Mouse (Mus musculus) heart, embryonic 14.5 days (tissue): ENCODE results near the gene Ccdc9. TPM values are rescaled to one million over a fixed set of nuclear protein-coding genes. Genes with fewer than 3 reads are reported as not detected.
A peak's percentile ranks its signal among the peaks of the same experiment; 100 is the strongest.
"Not testable (repeated sequence)": the region's sequence is repeated elsewhere in the genome, so short reads cannot be mapped to it uniquely, and the experiment has no call there.

Experiments
- ATAC-seq: fragments of 200-750 bp; cut with Nextera tagmentation; 2 replicates; pipeline ENCODE4 v1.8.0; 2017; ENCODE audit warnings: low read depth, moderate TSS enrichment; ENCODE audit not compliant: insufficient number of reproducible peaks, insufficient read depth, low FRiP score
- H3K27ac ChIP-seq, 2 experiments: fragments of 200-500 bp in 1 of 2; fragments of 300-500 bp in 1 of 2; sonication (generic) in 1 of 2; replicated peaks in 1 of 2; 2 replicates each; pipeline ENCODE4 v1.5.1; 2012 to 2014; ENCODE audit warnings: low read depth in 2 of 2, low read length in 2 of 2, control low read depth in 1 of 2, mild to moderate bottlenecking in 1 of 2, mixed read lengths in 1 of 2; ENCODE audit not compliant: control insufficient read depth in 1 of 2, insufficient read depth in 1 of 2
- H3K27me3 ChIP-seq: fragments of 300-500 bp; sonication (generic); 2 replicates; pipeline ENCODE4 v1.6.1; 2014; ENCODE audit warnings: mild to moderate bottlenecking, low read length, control low read depth; ENCODE audit not compliant: control insufficient read depth, insufficient read depth
- H3K36me3 ChIP-seq: fragments of 300-500 bp; sonication (generic); 2 replicates; pipeline ENCODE4 v1.6.1; 2014; ENCODE audit warnings: mild to moderate bottlenecking, control low read depth, low read length, mixed read lengths; ENCODE audit not compliant: control insufficient read depth, insufficient read depth
- H3K4me1 ChIP-seq, 2 experiments: fragments of 200-500 bp in 1 of 2; fragments of 300-500 bp in 1 of 2; sonication (generic) in 1 of 2; 2 replicates each; pipeline ENCODE4 v1.6.1; 2012 to 2014; ENCODE audit warnings: low read length in 2 of 2, control low read depth in 1 of 2, mixed read lengths in 1 of 2; ENCODE audit not compliant: control insufficient read depth in 2 of 2, insufficient read depth in 2 of 2
- H3K4me2 ChIP-seq: fragments of 300-500 bp; sonication (generic); 2 replicates; pipeline ENCODE4 v1.6.1; 2014; ENCODE audit warnings: mild to moderate bottlenecking, low read length
- H3K4me3 ChIP-seq, 2 experiments: fragments of 200-500 bp in 1 of 2; fragments of 300-500 bp in 1 of 2; sonication (generic) in 1 of 2; 2 replicates each; pipeline ENCODE4 v1.5.1; 2012 to 2014; ENCODE audit warnings: low read length in 2 of 2, mild to moderate bottlenecking in 2 of 2, control low read depth in 1 of 2, low read depth in 1 of 2, moderate library complexity in 1 of 2; ENCODE audit not compliant: control insufficient read depth in 1 of 2, insufficient read depth in 1 of 2
- H3K9ac ChIP-seq: fragments of 300-500 bp; sonication (generic); 2 replicates; pipeline ENCODE4 v1.6.1; 2014; ENCODE audit warnings: mild to moderate bottlenecking, low read length
- H3K9me3 ChIP-seq: fragments of 300-500 bp; sonication (generic); 2 replicates; pipeline ENCODE4 v1.6.1; 2016; ENCODE audit warnings: low read length, control low read depth; ENCODE audit not compliant: control insufficient read depth
- WGBS: fragments of 180-500 bp; shearing (Covaris S2); extraction: QIAGEN DNeasy Blood & Tissue Kit; methylation state at CpG from one replicate; pipeline ENCODE4 v1.1.7; 2014; 5-methylcytosine and 5-hydroxymethylcytosine counted together
- polyA plus RNA-seq: library from polyadenylated mRNA; unstranded; fragments of >200 nt; fragmentation: Nextera tagmentation; extraction: Ambion mirVana; gene quantifications from 2 replicates; pipeline ENCODE4 v1.2.1, GENCODE M21; 2014

Ccdc9 gene
- polyA plus RNA-seq, 1 experiment from 2014 or later: 10.6 TPM

- Histone ChIP-seq H3K4me1 (peaks cover 14 to 20% of the 10 kb centered on the region in 2 experiments), H3K27ac (no peak overlapping the region), H3K4me2 (no peak overlapping the region), H3K4me3 (no peak overlapping the region), H3K9me3 (no peaks in the 10 kb centered on the region), H3K36me3 (peaks cover 50% of the 10 kb centered on the region), H3K9ac (no peak overlapping the region), H3K27me3 (no peaks in the 10 kb centered on the region)
- no peak for ATAC-seq
- WGBS: 86% methylated on average over 10 of the region's 10 CpGs
These were observed 11.4 kb downstream of the Ccdc9 start for GRCm38 (mm10) chr7:16274922-16275890.

GRCm38 (mm10) chr7:16273766-16274140 is 12.8 kb downstream of the Ccdc9 start:
- Histone ChIP-seq H3K4me3 (peak overlapping the region; percentile 76 to 81), H3K36me3 (peaks cover 38% of the 10 kb centered on the region), H3K4me1 (peaks cover 14 to 20% of the 10 kb centered on the region in 2 experiments), H3K9me3 (no peaks in the 10 kb centered on the region), H3K27me3 (no peaks in the 10 kb centered on the region), H3K4me2 (peak overlapping the region; percentile 97), H3K27ac (peak overlapping the region; percentile 63 to 89), H3K9ac (peak overlapping the region; percentile 85)
- peak; percentile 41 for ATAC-seq
- WGBS: under 1% methylated on average over 18 of the region's 18 CpGs

- H3K27ac ChIP-seq: peak within 1 kb of the TSS; percentile 63 to 89
- H3K4me2 ChIP-seq: peak within 1 kb of the TSS; percentile 97
- 2% methylated on average over 37 of the region's 49 CpGs for WGBS
- ATAC-seq: peak; percentile 84
- H3K36me3 ChIP-seq: peaks cover 33% of the 10 kb centered on the region
- H3K9ac ChIP-seq: peak within 1 kb of the TSS; percentile 85
- H3K4me1 ChIP-seq: peaks cover 14 to 20% of the 10 kb centered on the region in 2 experiments
- no peaks in the 10 kb centered on the region for H3K27me3 ChIP-seq
- peak within 1 kb of the TSS; percentile 76 to 81 for H3K4me3 ChIP-seq
- H3K9me3 ChIP-seq: no peaks in the 10 kb centered on the region
These were observed 13.4 kb downstream of the Ccdc9 start, which contains the start of gene Inafm1 for GRCm38 (mm10) chr7:16273081-16273765. Gene Inafm1 (minus strand): TSS chr7:16273617.

GRCm38 (mm10) chr7:16272681-16273080 is 13.9 kb downstream of the Ccdc9 start:
- peaks cover 14 to 20% of the 10 kb centered on the region in 2 experiments for H3K4me1 ChIP-seq
- ATAC-seq: peak; percentile 74
- H3K27ac ChIP-seq: peak overlapping the region; percentile 54 to 89
- no peaks in the 10 kb centered on the region for H3K27me3 ChIP-seq
- under 1% methylated on average over 40 of the region's 46 CpGs for WGBS
- peak overlapping the region; percentile 85 for H3K9ac ChIP-seq
- H3K4me3 ChIP-seq: peak overlapping the region; percentile 76 to 81
- H3K9me3 ChIP-seq: no peaks in the 10 kb centered on the region
- peaks cover 27% of the 10 kb centered on the region for H3K36me3 ChIP-seq
- H3K4me2 ChIP-seq: peak overlapping the region; percentile 97

- WGBS: 57% methylated on average over 1 of the region's 1 CpGs
- H3K4me1 ChIP-seq: peaks cover 14 to 20% of the 10 kb centered on the region in 2 experiments
- no peak for ATAC-seq
- no peaks in the 10 kb centered on the region for H3K9me3 ChIP-seq
- no peaks in the 10 kb centered on the region for H3K27me3 ChIP-seq
- no peak overlapping the region; the same call in 1 of the 2 replicates for H3K9ac ChIP-seq
- peaks cover 12% of the 10 kb centered on the region for H3K36me3 ChIP-seq
- no peak overlapping the region for H3K4me3 ChIP-seq
- H3K27ac ChIP-seq: no peak overlapping the region
- 0 out of 2 replicates have a peak overlapping the region, but pooled peaks have one; percentile 97 for H3K4me2 ChIP-seq
These were observed 15.5 kb downstream of the Ccdc9 start for GRCm38 (mm10) chr7:16271139-16271538.

GRCm38 (mm10) chr7:16266593-16266992 is 20.0 kb downstream of the Ccdc9 start:
- H3K4me3 ChIP-seq, H3K4me1 ChIP-seq, H3K9ac ChIP-seq, H3K36me3 ChIP-seq, H3K4me2 ChIP-seq, ATAC-seq, H3K27me3 ChIP-seq, H3K9me3 ChIP-seq, H3K27ac ChIP-seq: not testable (repeated sequence)
- WGBS: 79% methylated on average over 7 of the region's 7 CpGs

GRCm38 (mm10) chr7:16265856-16266255 is 20.7 kb downstream of the Ccdc9 start:
- no peak overlapping the region for H3K4me2 ChIP-seq
- no peaks in the 10 kb centered on the region for H3K4me1 ChIP-seq
- WGBS: 80% methylated on average over 11 of the region's 11 CpGs
- H3K27me3 ChIP-seq: no peaks in the 10 kb centered on the region
- no peak overlapping the region for H3K27ac ChIP-seq
- H3K4me3 ChIP-seq: no peak overlapping the region
- H3K36me3 ChIP-seq: no peaks in the 10 kb centered on the region
- H3K9ac ChIP-seq: no peak overlapping the region
- no peak for ATAC-seq
- H3K9me3 ChIP-seq: 0 out of 2 replicates have a peak, but pooled peaks cover 7% of the 10 kb centered on the region
